Comparison of ENCODE assay signal across 17 mouse cellular contexts in the genomic region with DNA sequence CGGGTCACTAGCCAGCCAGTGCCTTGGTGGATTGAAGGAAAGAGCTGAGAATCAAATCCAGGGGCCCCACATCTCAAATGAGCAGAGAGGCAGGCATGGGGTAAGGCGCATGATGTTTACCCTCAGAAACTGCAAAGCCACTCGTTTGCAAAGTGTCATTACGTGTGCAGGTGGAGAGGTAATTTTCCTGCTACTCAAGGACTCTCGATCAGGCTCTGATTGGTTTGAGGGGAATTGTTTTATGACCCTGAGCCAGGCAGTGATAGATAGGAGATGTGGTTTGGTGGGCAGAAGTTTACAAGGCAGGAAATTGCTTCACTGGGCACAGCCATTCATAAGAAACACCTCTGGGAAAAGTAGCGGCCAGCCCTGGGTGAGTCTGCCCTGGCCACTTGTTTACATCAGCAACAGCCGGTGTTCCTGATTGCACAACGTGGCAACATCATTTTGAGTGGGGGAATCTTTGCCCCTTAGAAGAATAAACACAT. TPM values are rescaled to one million over a fixed set of nuclear protein-coding genes. Genes with fewer than 3 reads are reported as not detected.
A peak's percentile ranks its signal among the peaks of the same experiment; 100 is the strongest.
DNase-seq lines count a peak whose midpoint lies in the region; ATAC-seq lines count a peak whose summit lies in the region.
"Had no signal": no experiment of that assay in that cellular context is flagged by ENCODE, and none has a peak within 500 bp of the region (broad histone marks: within the 10 kb centered on the region; RNA-seq: fewer than 3 reads in every experiment).

No protein-coding gene starts in this region.

- H3K9me3 ChIP-seq in kidney, embryonic 14.5 days (ENCODE audit: control insufficient read depth, low read length): no peaks in the 10 kb centered on the region
- H3K9me3 ChIP-seq in liver, embryonic 16.5 days (replicated peaks; ENCODE audit: control insufficient read depth, low read length): no peaks in the 10 kb centered on the region
- H3K9me3 ChIP-seq: heart, embryonic 15.5 days; limb, embryonic 13.5 days; midbrain, embryonic 10.5 days had no signal

- H3K4me1 ChIP-seq in kidney, embryonic 14.5 days (ENCODE audit: control insufficient read depth, insufficient read depth, low read length): 0 out of 2 replicates have a peak, but pooled peaks cover 5% of the 10 kb centered on the region
- H3K4me1 ChIP-seq in liver, embryonic 16.5 days (ENCODE audit: control insufficient read depth, low read depth, low read length): no peaks in the 10 kb centered on the region
- H3K4me1 ChIP-seq: heart, embryonic 15.5 days; limb, embryonic 13.5 days; midbrain, embryonic 10.5 days had no signal

- no peaks in the 10 kb centered on the region for H3K36me3 ChIP-seq in kidney, embryonic 14.5 days (ENCODE audit: control insufficient read depth, insufficient read depth, low read length)
- no peaks in the 10 kb centered on the region for H3K36me3 ChIP-seq in liver, embryonic 16.5 days (ENCODE audit: control insufficient read depth, insufficient read depth)
- H3K36me3 ChIP-seq: heart, embryonic 15.5 days; limb, embryonic 13.5 days; midbrain, embryonic 10.5 days had no signal

- no peak overlapping the region for H3K4me3 ChIP-seq in kidney, embryonic 14.5 days (ENCODE audit: low read length)
- H3K4me3 ChIP-seq in liver, embryonic 16.5 days (ENCODE audit: low read depth, low read length): no peak overlapping the region
- H3K4me3 ChIP-seq: heart, embryonic 15.5 days; limb, embryonic 13.5 days; midbrain, embryonic 10.5 days had no signal

- H3K27ac ChIP-seq in kidney, embryonic 14.5 days (ENCODE audit: low read depth, low read length): peak overlapping the region; percentile 17; the same call in 1 of the 2 replicates
- peak overlapping the region; percentile 29; the same call in 1 of the 2 replicates for H3K27ac ChIP-seq in liver, embryonic 16.5 days (ENCODE audit: low read length)
- H3K27ac ChIP-seq: heart, embryonic 15.5 days; limb, embryonic 13.5 days; midbrain, embryonic 10.5 days had no signal

- H3K9ac ChIP-seq in kidney, embryonic 14.5 days (ENCODE audit: low read depth, low read length): no peak overlapping the region
- H3K9ac ChIP-seq in liver, embryonic 16.5 days (ENCODE audit: low read depth, low read length): no peak overlapping the region
- H3K9ac ChIP-seq: heart, embryonic 15.5 days; limb, embryonic 13.5 days had no signal

- H3K27me3 ChIP-seq in kidney, embryonic 14.5 days (ENCODE audit: control insufficient read depth, insufficient read depth, low read length): no peaks in the 10 kb centered on the region
- no peaks in the 10 kb centered on the region for H3K27me3 ChIP-seq in liver, embryonic 16.5 days (ENCODE audit: control insufficient read depth, insufficient read depth, low read depth, low read length)
- H3K27me3 ChIP-seq: heart, embryonic 15.5 days; limb, embryonic 13.5 days had no signal

- WGBS in kidney, embryonic 14.5 days: 7% methylated on average over 8 of the region's 8 CpGs
- WGBS in liver, embryonic 16.5 days (ENCODE audit: insufficient replicate concordance): 18% methylated on average over 8 of the region's 8 CpGs

- intact Hi-C loops in left cerebral cortex, postnatal 14 days (cut with DNase I): no loop called here

- H3K4me2 ChIP-seq in kidney, embryonic 14.5 days (replicated peaks; ENCODE audit: low read depth, low read length): no peak overlapping the region
- H3K4me2 ChIP-seq in liver, embryonic 16.5 days (ENCODE audit: low read depth, low read length): no peak overlapping the region
- H3K4me2 ChIP-seq: heart, embryonic 15.5 days; limb, embryonic 13.5 days had no signal

- DNase-seq in kidney, postnatal 36 days: no peak
- no peak for DNase-seq in liver
- peak; percentile 11 to 39 for DNase-seq in lung, postnatal 4 days
- DNase-seq in left cerebral cortex, postnatal 14 days (ENCODE audit: low spot score in 2 of 2): no peak
- no peak for DNase-seq in c-Kit-positive CD71-positive TER-119-positive erythroid progenitor cells, embryonic 14.5 days (ENCODE audit: low spot score)
- DNase-seq: cerebellum, adult 8-10 months; gastrocnemius, postnatal 25 days; heart, postnatal 4 days; thymus, adult 2 months had no signal

- peak; percentile 78 for ATAC-seq in kidney, embryonic 14.5 days (ENCODE audit: low FRiP score, low TSS enrichment)
- peak; percentile 71 for ATAC-seq in liver, embryonic 16.5 days (ENCODE audit: low read depth)
- ATAC-seq in granulocyte monocyte progenitor cell, adult 5-6 weeks (replicated peaks; ENCODE audit: poor library complexity, severe bottlenecking): peak; percentile 86
- ATAC-seq: forebrain, embryonic 14.5 days; hindbrain, embryonic 16.5 days had no signal

RNA-seq across cellular contexts. Expression of gene Ddx52, which starts 28.0 kb away (rescaled TPM):
- 43.7 and 47.6 TPM in 2 replicates for polyA plus RNA-seq in kidney, embryonic 14.5 days (2014; fragmentation: Nextera tagmentation; extraction: Ambion mirVana)
- polyA plus RNA-seq in liver, embryonic 16.5 days (2015; fragmentation: Nextera tagmentation; extraction: Ambion mirVana): 11.2 and 13.0 TPM in 2 replicates
- 28.4 and 29.5 TPM in 2 replicates for total RNA-seq in granulocyte monocyte progenitor cell, adult 5-6 weeks (2014; fragmentation: Nextera tagmentation)
- total RNA-seq in granulocyte monocyte progenitor cell, adult 5-6 weeks (2017): 72.2 and 84.9 TPM in 2 replicates
- total RNA-seq in left cerebral cortex, postnatal 14 days (2021): 10 to 100 TPM; 11.0 to 12.0 TPM

RNA-seq across cellular contexts. Expression of gene Synrg, which starts 50.4 kb away (rescaled TPM):
- 9.3 and 11.6 TPM in 2 replicates for polyA plus RNA-seq in kidney, embryonic 14.5 days (2014; fragmentation: Nextera tagmentation; extraction: Ambion mirVana)
- 5.3 and 5.4 TPM in 2 replicates for polyA plus RNA-seq in liver, embryonic 16.5 days (2015; fragmentation: Nextera tagmentation; extraction: Ambion mirVana)
- 18.6 and 23.2 TPM in 2 replicates for total RNA-seq in granulocyte monocyte progenitor cell, adult 5-6 weeks (2014; fragmentation: Nextera tagmentation)
- 12.0 and 13.7 TPM in 2 replicates for total RNA-seq in granulocyte monocyte progenitor cell, adult 5-6 weeks (2017)
- total RNA-seq in left cerebral cortex, postnatal 14 days (2021): 10 to 100 TPM; 44.3 to 47.7 TPM

Comparison
In these comparisons a context has a peak if more than half of its experiments do, and no peak if none do; other contexts are left out.
1. DNase-seq: peak in lung, postnatal 4 days (2 of 2); none in kidney, postnatal 36 days (0 of 2), liver (single experiment), left cerebral cortex, postnatal 14 days (0 of 2) and c-Kit-positive CD71-positive TER-119-positive erythroid progenitor cells, embryonic 14.5 days (single experiment).
2. Peak in every context shown above with its lines, with median percentiles within 50 percentile points of each other: ATAC-seq.